Mouse (Mus musculus) inflammation-experienced regulatory T-cells, adult 6 months (primary cell): Measurements from ENCODE around the gene Sorcs2. TPM values are rescaled to one million over a fixed set of nuclear protein-coding genes. Genes with fewer than 3 reads are reported as not detected.
A peak's percentile ranks its signal among the peaks of the same experiment; 100 is the strongest.

Source experiments
- ATAC-seq: one replicate; pipeline ENCODE4 v1.8.0; 2017
- polyA plus RNA-seq, 3 experiments: library from polyadenylated mRNA; unstranded; fragments of 100-300 nt; shearing (Covaris generic); gene quantifications; one replicate each; pipeline ENCODE4 v1.2.1; 2017

Gene Sorcs2
- polyA plus RNA-seq, 3 experiments from 2014 or later = 2.9 to 3.9 TPM; not detected in 1

GRCm38 (mm10) chr5:36054498-36054897, 343.4 kb downstream of the Sorcs2 start:
- ATAC-seq = no peak

- ATAC-seq = no peak
Observed at GRCm38 (mm10) chr5:36043154-36043553, 354.8 kb downstream of the Sorcs2 start.

- ATAC-seq = no peak
Observed at GRCm38 (mm10) chr5:36041756-36042155, 356.2 kb downstream of the Sorcs2 start.

- no peak for ATAC-seq
Observed at GRCm38 (mm10) chr5:36041236-36041562, 356.7 kb downstream of the Sorcs2 start.

- ATAC-seq = no peak
Observed at GRCm38 (mm10) chr5:36040398-36041235, 357.3 kb downstream of the Sorcs2 start.

GRCm38 (mm10) chr5:36039596-36039995, 358.3 kb downstream of the Sorcs2 start:
- ATAC-seq = no peak

GRCm38 (mm10) chr5:36033531-36034426, 364.2 kb downstream of the Sorcs2 start:
- no peak for ATAC-seq

GRCm38 (mm10) chr5:36025076-36025475, 372.9 kb downstream of the Sorcs2 start:
- ATAC-seq = no peak

GRCm38 (mm10) chr5:36024003-36024685, 373.8 kb downstream of the Sorcs2 start:
- no peak for ATAC-seq

GRCm38 (mm10) chr5:36022361-36022760, 375.6 kb downstream of the Sorcs2 start:
- ATAC-seq = no peak

GRCm38 (mm10) chr5:36021091-36021490, 376.8 kb downstream of the Sorcs2 start:
- no peak for ATAC-seq

GRCm38 (mm10) chr5:36018366-36018765, 379.6 kb downstream of the Sorcs2 start:
- ATAC-seq = no peak

GRCm38 (mm10) chr5:36009405-36009804, 388.5 kb downstream of the Sorcs2 start:
- ATAC-seq = no peak

- ATAC-seq = no peak
Observed at GRCm38 (mm10) chr5:36007649-36008048, 390.3 kb downstream of the Sorcs2 start.

GRCm38 (mm10) chr5:36006586-36006985, 391.4 kb downstream of the Sorcs2 start:
- ATAC-seq = peak; percentile 15

GRCm38 (mm10) chr5:36006106-36006505, 391.8 kb downstream of the Sorcs2 start:
- peak; percentile 85 for ATAC-seq

GRCm38 (mm10) chr5:36003797-36004196, 394.1 kb downstream of the Sorcs2 start:
- peak; percentile 60 for ATAC-seq

GRCm38 (mm10) chr5:35989986-35990735, 407.8 kb downstream of the Sorcs2 start:
- no peak for ATAC-seq

GRCm38 (mm10) chr5:35989506-35989905, 408.4 kb downstream of the Sorcs2 start:
- ATAC-seq = no peak

- no peak for ATAC-seq
Observed at GRCm38 (mm10) chr5:35988085-35988484, 409.9 kb downstream of the Sorcs2 start.

- no peak for ATAC-seq
Observed at GRCm38 (mm10) chr5:35985611-35986010, 412.3 kb downstream of the Sorcs2 start.

- ATAC-seq = peak; percentile 64
Observed at GRCm38 (mm10) chr5:35981976-35982375, 416.0 kb downstream of the Sorcs2 start.
